Mouse (Mus musculus) 416B (cell line): ENCODE results near the gene Nol9.

ENCODE experiments used
- DNase-seq: peaks from one replicate; pipeline ENCODE4 v3.0.0; 2011; ENCODE audit warnings: low read depth

Gene Nol9

GRCm38 (mm10) chr4:152062390-152063110, 23.4 kb downstream of the Nol9 start:
- DNase-seq, result no peak

DNA sequence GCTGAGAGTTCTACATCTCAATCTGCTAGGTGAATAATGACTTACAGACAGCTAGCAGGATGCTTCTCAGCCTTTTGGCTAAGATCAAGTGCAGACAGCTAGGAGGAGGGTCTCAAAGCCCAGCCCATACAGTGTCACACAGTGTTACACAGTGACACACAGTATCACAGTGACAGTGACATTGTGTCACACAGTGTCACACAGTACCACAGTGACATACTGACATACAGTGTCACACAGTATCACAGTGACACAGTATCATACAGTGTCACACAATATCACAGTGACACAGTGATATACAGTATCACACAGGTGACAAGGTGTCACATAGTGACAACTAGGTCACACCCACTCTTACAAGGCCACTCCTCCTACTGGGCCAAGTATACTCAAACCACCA, 28.2 kb downstream of the Nol9 start:
- no peak for DNase-seq

GRCm38 (mm10) chr4:152068166-152068724, 29.1 kb downstream of the Nol9 start:
- DNase-seq, result no peak

DNA sequence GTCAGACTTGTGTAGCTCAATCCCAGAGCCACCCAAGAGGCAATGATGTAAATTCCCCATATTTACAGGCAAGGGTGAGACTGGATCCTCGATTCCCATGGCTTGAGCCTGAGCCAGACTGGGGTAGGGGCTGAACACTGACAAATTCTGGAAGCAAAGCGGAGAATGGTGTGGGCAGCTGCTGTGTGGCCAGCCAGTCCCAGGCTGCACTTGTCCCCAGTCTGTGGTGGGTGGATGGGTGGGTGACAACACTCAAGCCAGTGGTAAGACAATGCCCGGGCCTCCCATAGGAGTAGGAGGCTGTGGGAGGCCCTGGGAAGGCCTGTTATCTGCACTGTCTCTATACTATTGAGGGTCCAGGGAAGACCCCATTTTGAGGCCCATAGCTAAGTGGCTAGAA, 30.1 kb downstream of the Nol9 start:
- no peak for DNase-seq

DNA sequence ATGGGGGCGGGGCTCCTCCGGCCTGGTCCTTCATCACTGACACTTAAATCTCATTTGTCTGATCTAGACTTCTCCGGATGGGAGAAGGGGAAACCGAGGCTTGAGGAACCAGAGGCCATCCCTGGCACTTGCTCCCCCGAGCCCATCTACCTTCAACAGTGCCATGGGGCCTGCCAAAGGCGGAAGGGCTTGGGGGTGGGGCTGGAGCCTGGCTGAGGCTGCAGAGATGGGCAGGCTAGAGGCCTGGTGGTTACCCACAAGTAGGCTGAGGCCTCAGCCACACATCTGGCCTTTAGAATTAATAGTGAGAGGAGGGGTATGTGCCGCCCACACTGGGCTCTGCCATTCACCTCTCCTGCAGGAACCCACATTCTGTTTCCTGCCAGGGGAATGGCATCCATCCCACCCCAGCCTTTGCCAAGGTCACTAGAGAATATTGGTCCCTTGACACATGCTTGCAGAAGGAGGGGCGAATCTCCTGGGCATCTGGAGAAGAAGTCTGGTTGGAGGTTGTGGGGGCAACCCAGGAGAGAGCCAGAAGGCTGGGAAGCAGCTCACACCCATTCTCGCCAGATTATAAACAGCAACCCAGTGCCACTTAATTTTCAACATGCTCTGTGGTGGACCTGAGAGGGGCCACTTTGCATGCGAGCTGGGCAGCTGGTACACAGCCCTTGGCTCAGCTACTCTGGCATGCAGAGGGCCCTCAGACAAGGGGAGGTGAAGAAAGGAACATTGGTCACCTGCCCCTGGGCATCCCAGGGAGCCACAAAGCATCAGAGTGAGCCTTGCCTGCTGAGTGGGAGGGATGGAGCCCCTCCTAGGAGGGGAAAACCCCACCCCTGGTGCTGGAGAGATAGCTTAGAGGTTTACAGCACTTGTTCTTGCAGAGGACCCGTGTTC, 31.6 kb downstream of the Nol9 start:
- peak; percentile 76 for DNase-seq

GRCm38 (mm10) chr4:152072121-152072601, 33.0 kb downstream of the Nol9 start, which contains the start of gene Plekhg5:
TSS of gene Plekhg5 (plus strand) at chr4:152072498.
- DNase-seq, result peak; percentile 90

- no peak for DNase-seq
These were observed 33.5 kb downstream of the Nol9 start for GRCm38 (mm10) chr4:152072655-152073054.

DNA sequence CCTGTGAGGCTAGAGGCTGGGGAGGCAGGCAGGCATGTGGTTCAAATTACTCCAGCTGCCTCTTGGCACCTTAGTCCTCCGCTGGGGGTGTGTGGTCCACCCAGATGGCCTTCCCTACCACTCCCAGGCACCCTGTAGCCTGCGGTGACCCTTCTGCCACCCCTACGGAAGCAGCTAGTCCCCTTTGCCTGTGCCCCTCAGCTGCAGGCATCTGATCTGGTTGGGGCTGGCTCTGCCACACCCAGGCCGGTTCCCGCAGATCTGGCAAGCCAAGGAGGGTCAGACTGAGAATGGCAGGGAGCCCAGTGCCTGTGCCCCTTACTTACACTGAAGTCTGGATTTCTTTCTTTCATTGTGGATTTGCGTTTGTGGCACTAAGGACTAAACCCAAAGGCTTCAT, 34.6 kb downstream of the Nol9 start:
- no peak for DNase-seq

- DNase-seq, result no peak
These were observed 35.4 kb downstream of the Nol9 start for GRCm38 (mm10) chr4:152074548-152074947.

GRCm38 (mm10) chr4:152077191-152077590, 38.1 kb downstream of the Nol9 start:
- DNase-seq, result no peak

GRCm38 (mm10) chr4:152078105-152078530, 39.0 kb downstream of the Nol9 start:
- peak; percentile 74 for DNase-seq

GRCm38 (mm10) chr4:152079261-152079660, 40.1 kb downstream of the Nol9 start:
- DNase-seq, result peak; percentile 62

GRCm38 (mm10) chr4:152079931-152080330, 40.8 kb downstream of the Nol9 start:
- peak; percentile 64 for DNase-seq

- no peak for DNase-seq
These were observed 44.6 kb downstream of the Nol9 start for GRCm38 (mm10) chr4:152083611-152084220.

DNA sequence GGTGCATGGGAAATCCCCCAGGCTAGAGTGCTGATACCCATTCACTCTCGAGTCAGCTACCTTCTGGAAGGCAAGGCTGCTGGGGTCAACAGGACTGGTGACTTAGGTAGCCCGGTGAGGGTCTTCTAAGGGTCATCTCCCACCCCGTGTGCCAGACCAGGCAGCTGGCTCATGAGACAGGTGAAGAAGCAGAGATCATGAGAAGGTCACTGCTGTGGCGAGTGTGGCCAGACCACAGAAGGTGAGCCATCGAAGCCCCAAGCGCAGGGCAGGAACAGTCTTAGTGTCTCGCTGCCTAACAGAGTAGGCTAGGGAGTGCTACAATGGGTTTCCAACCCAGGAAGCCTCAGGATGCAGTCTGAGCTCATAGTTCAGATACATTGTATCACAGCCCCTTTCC, 45.5 kb downstream of the Nol9 start:
- no peak for DNase-seq

DNA sequence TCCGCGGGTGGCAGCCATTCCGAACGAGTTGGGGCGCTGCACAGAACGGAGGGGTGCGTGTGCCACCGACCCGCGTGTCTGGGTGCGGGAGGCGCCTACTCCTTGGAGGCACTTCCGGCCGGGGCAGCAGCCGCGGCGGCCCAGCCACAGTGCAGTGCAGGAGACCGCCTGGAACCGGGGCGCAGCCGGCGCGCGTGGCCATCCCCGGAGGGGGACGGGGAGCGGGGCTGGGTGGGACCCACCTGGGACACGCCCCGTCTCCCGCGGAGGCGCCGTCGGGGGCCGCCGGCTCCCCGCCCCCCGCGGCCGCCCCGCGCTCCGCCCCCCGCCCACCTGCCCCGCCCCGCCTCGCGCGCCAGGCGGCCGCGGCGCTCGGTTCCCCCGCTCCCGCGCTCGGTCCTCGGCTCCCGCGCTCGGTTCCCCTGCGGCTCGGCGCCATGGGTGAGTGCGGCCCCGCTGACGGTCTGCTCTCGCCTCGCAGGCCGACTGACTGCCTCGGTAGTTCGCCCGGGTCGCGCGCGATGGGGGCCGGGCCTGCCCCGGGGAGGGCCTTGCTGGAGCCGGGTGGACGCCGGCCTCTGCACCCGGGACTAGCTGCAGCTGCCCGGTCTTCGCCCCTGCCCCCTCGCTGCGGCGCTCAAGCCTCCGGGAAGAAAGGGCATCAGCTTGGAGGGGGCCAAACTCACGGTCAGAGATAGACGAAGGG, 47.5 kb downstream of the Nol9 start:
- no peak for DNase-seq

DNA sequence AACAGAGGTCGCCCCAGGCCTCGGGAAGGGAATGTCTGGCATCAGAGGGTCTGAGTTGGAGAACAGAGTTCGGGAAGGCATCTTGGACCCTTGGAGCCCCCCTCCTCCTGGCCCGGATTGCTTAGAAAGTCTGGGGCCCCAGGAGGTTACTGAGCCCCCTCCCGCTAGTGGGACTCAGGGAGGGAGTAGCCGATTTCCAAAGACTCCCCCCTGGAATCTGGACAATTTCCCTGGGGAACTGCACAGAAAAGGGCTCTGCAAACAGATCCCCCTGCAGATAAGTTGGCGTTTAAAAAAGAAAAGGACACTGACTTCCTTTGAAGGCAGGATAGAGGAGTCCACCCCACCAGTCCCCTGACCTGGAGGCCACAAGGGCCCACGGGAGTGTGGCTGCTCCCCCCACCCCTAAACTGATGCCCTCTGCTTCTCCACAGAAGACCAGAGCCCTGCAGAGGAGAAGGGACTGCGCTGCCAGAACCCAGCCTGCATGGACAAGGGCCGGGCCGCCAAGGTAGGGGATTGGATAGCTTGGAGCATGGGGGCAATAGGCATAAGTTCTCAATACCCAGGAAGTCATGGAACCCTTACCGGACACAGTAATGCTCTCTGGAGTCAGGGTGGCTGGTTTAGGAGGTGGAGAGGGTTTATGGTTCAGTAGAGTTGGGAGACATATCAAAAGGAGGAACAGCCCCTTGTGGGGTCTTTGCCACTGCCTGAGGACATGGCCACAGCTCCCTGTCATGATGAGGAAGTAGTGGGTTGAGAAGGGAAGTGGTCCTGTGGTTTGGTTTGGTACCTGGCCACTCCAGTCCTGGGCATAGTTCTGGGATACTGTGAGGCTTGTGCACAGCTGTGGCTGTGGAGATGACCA, 48.3 kb downstream of the Nol9 start:
- peak; percentile 55 for DNase-seq

DNA sequence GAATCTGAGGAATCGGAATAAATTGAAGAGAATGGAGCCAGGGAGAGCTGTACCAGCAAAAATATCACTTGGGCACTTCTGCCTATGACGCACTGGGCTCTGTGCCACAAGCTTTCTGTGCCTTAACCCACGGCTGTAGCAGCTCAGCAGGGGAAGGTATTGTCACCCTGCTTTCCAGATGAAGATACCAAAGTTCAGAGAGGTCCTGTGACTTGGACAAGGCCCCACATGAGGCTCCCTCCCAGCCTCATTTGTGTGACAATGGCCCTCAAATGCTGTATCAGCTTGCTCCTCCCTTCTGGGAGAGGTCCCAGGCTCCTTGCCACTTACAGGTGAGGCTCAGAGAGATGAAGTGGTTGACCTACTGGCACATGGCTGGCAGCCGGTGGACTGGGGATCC, 49.0 kb downstream of the Nol9 start:
- no peak for DNase-seq

GRCm38 (mm10) chr4:152088556-152089120, 49.5 kb downstream of the Nol9 start:
- no peak for DNase-seq

DNA sequence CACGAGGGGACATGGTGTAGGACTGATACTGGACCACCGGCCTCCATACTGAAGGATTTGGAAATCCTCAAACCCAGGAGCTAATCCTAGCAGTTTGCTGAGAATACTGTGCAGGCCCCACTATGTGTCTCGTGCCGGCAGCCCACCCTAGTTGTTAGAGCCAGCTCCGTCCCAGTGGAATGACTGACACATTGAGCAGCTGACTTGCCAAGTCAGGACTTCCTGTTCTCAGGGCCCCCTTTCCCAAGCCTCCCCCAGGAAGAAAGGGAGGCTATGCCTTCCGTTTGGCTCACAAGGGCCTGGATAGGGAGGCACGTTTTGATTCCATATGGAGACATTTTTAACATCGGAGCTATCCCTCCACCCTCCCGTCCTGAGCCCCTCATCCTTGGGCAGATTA, 51.1 kb downstream of the Nol9 start:
- DNase-seq, result no peak
